Mouse (Mus musculus) embryonic fibroblast, embryonic 13.5 days (primary cell): ENCODE results near the gene Hist2h2aa2.

Source experiments
- CTCF ChIP-seq: IDR thresholded peaks from 2 replicates; pipeline ENCODE4 v1.5.1; 2011; ENCODE audit warnings: mild to moderate bottlenecking, control low read depth, low read length, moderate library complexity, borderline replicate concordance; ENCODE audit not compliant: insufficient read depth
- POLR2A ChIP-seq: IDR thresholded peaks from 2 replicates; pipeline ENCODE4 v1.6.1; 2011; ENCODE audit warnings: low read depth, mild to moderate bottlenecking, control low read depth, low read length, moderate library complexity

- TF ChIP-seq CTCF (no peak), POLR2A (peak; percentile 95)
Observed at GRCm38 (mm10) chr3:96268051-96268775, 28.1 kb upstream of the Hist2h2aa2 start, which contains the start of gene Hist2h3b.
